Mouse (Mus musculus): ENCODE measurements at regions not wholly inside any gene's neighbourhood (a gene's known extent, or its start where the extent isn't known, plus 50 kb on each side); places are given as distances from the start of the nearest gene placed in this dataset.
A peak's percentile ranks its signal among the peaks of the same experiment; 100 is the strongest.

GRCm38 (mm10) chr10:121206743-121207039 lies 144.4 kb downstream of the Tbc1d30 start:
- Histone ChIP-seq H3K27ac (ENCODE audit: low read length) (peak overlapping the region; percentile 37), H3K9me3 (ENCODE audit: low read length) (no peaks in the 10 kb centered on the region), H3K36me3 (ENCODE audit: insufficient read depth, low read length) (no peaks in the 10 kb centered on the region), H3K27me3 (ENCODE audit: insufficient read depth, low read length) (no peaks in the 10 kb centered on the region), H3K4me2 (replicated peaks; ENCODE audit: low read depth, low read length) (no peak overlapping the region), H3K4me3 (ENCODE audit: low read length) (no peak overlapping the region), H3K4me1 (ENCODE audit: insufficient read depth, low read length) (peaks cover 10% of the 10 kb centered on the region), H3K9ac (replicated peaks; ENCODE audit: low read length) (no peak overlapping the region)
- no peak for ATAC-seq (ENCODE audit: low FRiP score, low TSS enrichment)
- 71% methylated on average over 3 of the region's 3 CpGs for WGBS
